Mouse (Mus musculus) small intestine, adult 2 months (tissue): Measurements from ENCODE around the gene Aatk. TPM values are rescaled to one million over a fixed set of nuclear protein-coding genes. Genes with fewer than 3 reads are reported as not detected.

Experiments used
- H3K27ac ChIP-seq: fragments of 200-500 bp; 2 replicates; pipeline ENCODE4 v1.5.1; 2012; ENCODE audit warnings: low read depth, low read length, control low read depth, inconsistent platforms; ENCODE audit not compliant: insufficient read depth
- H3K27me3 ChIP-seq: fragments of 200-500 bp; 2 replicates; pipeline ENCODE4 v1.6.1; 2012; ENCODE audit warnings: mild to moderate bottlenecking, moderate library complexity, low read length, inconsistent platforms; ENCODE audit not compliant: control insufficient read depth, insufficient read depth
- H3K36me3 ChIP-seq: fragments of 200-500 bp; 2 replicates; pipeline ENCODE4 v1.6.1; 2012; ENCODE audit warnings: mild to moderate bottlenecking, low read length, control low read depth, inconsistent platforms; ENCODE audit not compliant: control insufficient read depth, insufficient read depth
- H3K4me1 ChIP-seq: fragments of 200-500 bp; 2 replicates; pipeline ENCODE4 v1.6.1; 2012; ENCODE audit warnings: low read length, inconsistent platforms, mixed read lengths; ENCODE audit not compliant: control insufficient read depth, insufficient read depth, insufficient read length
- H3K4me3 ChIP-seq: fragments of 200-500 bp; 2 replicates; pipeline ENCODE4 v1.5.1; 2012; ENCODE audit warnings: low read depth, mild to moderate bottlenecking, control low read depth, inconsistent platforms, low read length, moderate library complexity
- CTCF ChIP-seq: fragments of 200-500 bp; IDR thresholded peaks from 2 replicates; pipeline ENCODE4 v1.5.1; 2012; ENCODE audit warnings: low read depth, mild to moderate bottlenecking, control low read depth, inconsistent platforms, low read length, moderate library complexity, mixed read lengths; ENCODE audit not compliant: insufficient replicate concordance, insufficient read length; ENCODE audit errors: extremely low read depth
- POLR2A ChIP-seq: fragments of 200-500 bp; IDR thresholded peaks from 2 replicates; pipeline ENCODE4 v1.6.1; 2012; ENCODE audit warnings: low read depth, mild to moderate bottlenecking, control low read depth, inconsistent platforms, low read length, moderate library complexity
- WGBS: fragments of 180-500 bp; shearing (Covaris S2); methylation state at CpG from one replicate; pipeline ENCODE4 v1.1.7; 2018; 5-methylcytosine and 5-hydroxymethylcytosine counted together
- polyA plus RNA-seq: library from polyadenylated mRNA; depleted of rRNA; stranded (reverse); fragments of >200 nt; gene quantifications from 2 replicates; pipeline ENCODE4 v1.2.3, GENCODE M21; 2012; rRNA removed

The Aatk gene
- polyA plus RNA-seq, 1 experiment = 6.0 TPM

DNA sequence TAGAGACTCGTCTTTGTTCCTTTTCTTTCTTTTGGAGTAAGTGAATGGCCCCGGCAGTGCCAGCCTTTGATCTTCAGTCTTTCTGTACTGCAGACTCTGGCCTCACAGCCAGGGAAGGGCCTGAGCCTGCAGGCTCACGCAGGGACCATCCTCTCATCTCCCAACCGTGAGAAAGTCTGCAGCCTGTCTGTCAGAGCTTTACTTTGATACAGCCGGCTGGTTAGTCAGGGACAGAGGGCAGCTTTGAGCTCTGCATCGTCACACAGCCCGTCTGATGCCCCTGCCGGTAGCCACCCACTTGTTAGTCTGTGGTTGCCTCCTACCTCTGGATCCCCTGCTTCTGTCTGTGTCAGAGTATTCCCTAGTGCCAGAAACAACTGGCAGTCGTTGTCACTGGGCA is 81.9 kb downstream of the Aatk start:
- Histone ChIP-seq H3K4me3 (no peak overlapping the region), H3K36me3 (no peaks in the 10 kb centered on the region), H3K27me3 (no peaks in the 10 kb centered on the region), H3K4me1 (no peaks in the 10 kb centered on the region), H3K27ac (no peak overlapping the region)
- no peak for TF ChIP-seq CTCF
- no peak for TF ChIP-seq POLR2A
- WGBS = 71% methylated on average over 9 of the region's 9 CpGs

DNA sequence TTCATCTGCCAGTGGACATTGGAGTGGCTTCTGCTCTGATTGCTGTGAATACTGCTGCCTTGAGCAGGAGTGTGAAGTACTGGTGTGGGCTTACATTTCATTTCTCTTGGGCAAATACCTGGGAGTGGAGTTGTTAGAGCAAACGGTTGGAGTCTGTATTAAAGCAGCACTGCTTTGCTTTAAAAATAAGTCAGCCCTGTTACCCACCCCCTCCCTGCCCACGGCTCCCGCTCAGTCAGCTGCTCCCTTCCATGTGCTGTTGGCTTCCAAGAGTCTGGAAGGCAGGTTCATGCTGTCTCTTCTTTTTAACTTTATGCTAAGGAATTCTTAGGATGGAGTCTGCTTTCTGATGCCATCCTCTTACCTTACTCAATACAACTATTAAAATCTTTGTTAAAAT is 85.5 kb downstream of the Aatk start:
- 85% methylated on average over 3 of the region's 3 CpGs for WGBS
- H3K27me3 ChIP-seq = no peaks in the 10 kb centered on the region
- H3K27ac ChIP-seq = no peak overlapping the region
- no peak overlapping the region for H3K4me3 ChIP-seq
- TF ChIP-seq CTCF = no peak
- TF ChIP-seq POLR2A = no peak
- no peaks in the 10 kb centered on the region for H3K36me3 ChIP-seq
- H3K4me1 ChIP-seq = peaks cover 3% of the 10 kb centered on the region; the same call in 1 of the 2 replicates

DNA sequence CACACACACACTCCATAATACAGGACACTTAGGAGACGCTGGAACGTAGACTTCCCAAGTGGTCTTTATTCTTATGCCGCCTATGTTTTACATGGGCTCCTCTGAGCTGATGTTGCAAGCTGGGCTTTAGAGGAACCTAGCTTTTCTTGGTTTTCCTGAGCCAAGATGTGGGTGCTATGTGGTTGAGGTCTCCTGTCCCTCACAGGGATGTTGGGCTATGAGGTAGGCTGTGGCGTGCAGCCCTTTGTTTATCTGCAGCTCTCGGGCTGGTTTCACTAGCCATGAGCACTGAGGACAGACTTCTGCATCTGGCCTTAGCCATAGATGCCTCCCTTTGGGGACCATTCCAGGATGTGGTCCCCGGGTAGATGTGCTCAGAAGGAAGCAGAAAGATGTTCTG is 86.3 kb downstream of the Aatk start:
- H3K27ac ChIP-seq = no peak overlapping the region
- H3K4me1 ChIP-seq = peaks cover 6% of the 10 kb centered on the region
- TF ChIP-seq POLR2A (no peak), CTCF (no peak)
- no peaks in the 10 kb centered on the region for H3K27me3 ChIP-seq
- WGBS = 78% methylated on average over 6 of the region's 6 CpGs
- H3K36me3 ChIP-seq = no peaks in the 10 kb centered on the region
- no peak overlapping the region for H3K4me3 ChIP-seq

DNA sequence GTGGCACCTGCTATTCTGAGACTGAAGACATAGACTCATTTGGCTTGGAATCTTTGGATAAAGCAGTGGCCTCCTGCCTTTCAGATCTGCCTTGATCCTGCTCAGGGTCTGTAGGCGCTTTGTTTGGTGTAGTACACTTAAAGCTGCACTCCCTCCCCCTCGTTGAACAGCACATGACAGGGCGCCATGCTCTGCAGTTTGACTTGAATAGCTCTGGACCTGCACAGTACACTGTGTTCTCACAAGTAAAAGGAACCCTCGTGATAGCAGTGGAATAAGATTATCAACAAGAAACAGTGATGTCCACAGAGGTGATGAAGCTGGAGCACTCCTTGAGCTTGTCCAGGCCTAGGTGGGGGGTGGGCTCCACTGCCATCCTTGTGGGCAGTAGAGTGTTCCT is 87.3 kb downstream of the Aatk start:
- Histone ChIP-seq H3K36me3 (no peaks in the 10 kb centered on the region), H3K27ac (no peak overlapping the region), H3K4me3 (no peak overlapping the region), H3K4me1 (peaks cover 16% of the 10 kb centered on the region), H3K27me3 (no peaks in the 10 kb centered on the region)
- 78% methylated on average over 4 of the region's 4 CpGs for WGBS
- TF ChIP-seq CTCF (no peak), POLR2A (no peak)

DNA sequence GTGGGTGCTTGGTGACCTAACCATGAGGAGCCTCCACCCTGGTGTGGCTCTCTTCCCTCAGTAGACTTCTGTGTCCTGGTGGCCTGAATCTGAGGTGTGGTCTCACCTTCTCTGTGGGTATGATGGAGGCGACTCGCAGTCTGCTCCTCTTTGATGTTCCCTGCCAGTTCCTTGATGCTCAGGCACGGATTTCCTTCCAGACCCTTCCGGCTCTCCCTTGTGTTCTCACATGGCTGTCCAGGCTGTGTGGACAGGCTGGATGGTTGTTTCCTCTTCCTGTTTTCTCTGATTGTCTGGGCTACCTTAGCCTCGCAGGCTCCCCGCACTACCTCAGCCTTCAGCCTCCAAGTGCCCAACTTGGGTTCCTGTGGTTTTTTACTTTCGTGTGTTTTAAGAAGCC is 88.1 kb downstream of the Aatk start:
- no peak for TF ChIP-seq POLR2A
- TF ChIP-seq CTCF = no peak
- Histone ChIP-seq H3K27me3 (no peaks in the 10 kb centered on the region), H3K36me3 (no peaks in the 10 kb centered on the region), H3K27ac (no peak overlapping the region), H3K4me3 (no peak overlapping the region), H3K4me1 (peaks cover 22% of the 10 kb centered on the region)
- 79% methylated on average over 7 of the region's 7 CpGs for WGBS

Other genes with a start within 250 kb of the Aatk start
- gene Chmp6, start 133.7 kb downstream of the Aatk start, polyA plus RNA-seq = 69.0 and 137 TPM in 2 replicates
- gene Baiap2, start 104.4 kb downstream of the Aatk start, polyA plus RNA-seq = 10.7 and 12.7 TPM in 2 replicates
- gene Cep131, start 39.7 kb upstream of the Aatk start, polyA plus RNA-seq = 3.2 TPM in 2 replicates
- gene Tepsin, start 51.6 kb upstream of the Aatk start, polyA plus RNA-seq = 47.0 and 79.3 TPM in 2 replicates
- gene Ndufaf8, start 51.8 kb upstream of the Aatk start, polyA plus RNA-seq = 47.0 and 74.1 TPM in 2 replicates
- gene Slc38a10, start 104.2 kb upstream of the Aatk start, polyA plus RNA-seq = 59.0 and 108 TPM in 2 replicates
- 7.0 and 15.4 TPM in 2 replicates for gene Bahcc1, start 185.8 kb upstream of the Aatk start, polyA plus RNA-seq